Comparison of ENCODE assay signal across 8 mouse cellular contexts in the genomic region with DNA sequence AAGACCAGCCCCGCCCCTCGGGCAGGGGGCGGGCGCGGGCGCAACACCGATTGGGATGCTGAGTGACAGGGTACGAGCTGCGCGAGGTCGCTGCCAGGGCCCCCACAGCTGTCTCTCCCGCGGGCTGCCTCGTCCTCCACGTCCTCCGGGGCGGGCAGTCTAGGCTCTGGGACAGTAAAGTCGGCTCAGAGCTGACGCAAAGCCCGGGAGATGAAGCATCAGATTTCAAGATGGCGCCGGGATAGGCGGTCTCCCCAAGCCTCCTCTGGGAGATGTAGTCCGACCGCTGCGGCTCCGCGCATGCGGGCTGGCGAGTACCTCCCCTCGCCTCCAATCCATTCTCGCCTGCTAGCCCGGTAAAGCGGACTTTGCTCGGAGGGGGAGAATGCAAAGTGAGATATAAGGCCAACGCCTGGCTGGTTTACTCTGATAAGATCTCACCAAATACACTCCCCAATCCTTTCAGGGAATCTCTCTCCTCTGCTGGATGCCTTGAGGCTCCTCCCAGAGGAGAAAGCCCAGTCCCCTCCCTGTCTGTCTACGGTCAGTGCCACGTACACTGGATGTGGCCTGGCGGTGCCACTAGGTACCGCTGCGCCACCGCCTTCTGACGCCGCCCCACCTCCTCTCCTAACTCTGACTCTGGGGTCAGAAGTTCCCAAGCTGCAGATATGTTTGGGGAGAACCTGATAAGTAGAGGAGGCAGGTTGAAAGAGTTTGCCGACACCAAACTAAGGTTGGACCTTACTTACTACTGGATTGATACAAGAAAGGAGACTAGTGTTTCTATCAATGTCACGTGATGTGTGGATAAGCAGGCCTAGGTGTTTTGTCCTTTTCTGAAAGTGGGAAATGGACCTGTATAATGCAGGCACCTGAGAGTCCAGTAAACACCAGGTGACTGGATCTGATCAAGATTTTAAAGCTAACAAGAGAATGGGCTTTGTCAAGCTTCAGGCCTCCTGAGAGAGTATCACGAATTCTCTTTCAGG.
DNase-seq lines count a peak whose midpoint lies in the region; ATAC-seq lines count a peak whose summit lies in the region.

No protein-coding gene starts in this region.

- no peaks in the 10 kb centered on the region for H3K27me3 ChIP-seq in hindbrain, embryonic 16.5 days (replicated peaks; ENCODE audit: control insufficient read depth, insufficient read depth, low read length)

- peaks cover 7% of the 10 kb centered on the region; the same call in 1 of the 2 replicates for H3K79me2 ChIP-seq in macrophage (ENCODE audit: inconsistent target)

- H3K9ac ChIP-seq in hindbrain, embryonic 16.5 days (ENCODE audit: low read depth, low read length), result peak overlapping the region; percentile 90

- H3K36me3 ChIP-seq in hindbrain, embryonic 16.5 days (ENCODE audit: control insufficient read depth, insufficient read depth, low read length), result no peaks in the 10 kb centered on the region
- H3K36me3 ChIP-seq in macrophage (ENCODE audit: inconsistent target), result no peaks in the 10 kb centered on the region

- DNase-seq in T-cell, adult 2 months (ENCODE audit: low spot score), result peak; percentile 90
- peak; percentile 73 to 89 for DNase-seq in cerebellum, postnatal 4 days (ENCODE audit: low spot score in 2 of 2)
- peak; percentile 96 for DNase-seq in gastrocnemius, adult 18-20 months (ENCODE audit: low spot score)
- peak; percentile 88 to 92 for DNase-seq in left cerebral cortex, adult 18-20 months (ENCODE audit: low spot score in 2 of 2)
- peak; percentile 95 for DNase-seq in right cerebral cortex, adult 18-20 months
- peak; percentile 68 for DNase-seq in urinary bladder, postnatal 10 days (ENCODE audit: low spot score)

- 4% methylated on average over 42 of the region's 47 CpGs for WGBS in hindbrain, embryonic 16.5 days
- WGBS in macrophage (ENCODE audit: missing documents), result 4% methylated on average over 47 of the region's 47 CpGs

- H3K9me3 ChIP-seq in hindbrain, embryonic 16.5 days (ENCODE audit: control insufficient read depth, low read length), result no peaks in the 10 kb centered on the region

- peak overlapping the region; percentile 98 for H3K27ac ChIP-seq in hindbrain, embryonic 16.5 days (ENCODE audit: low read depth, low read length)
- H3K27ac ChIP-seq in macrophage, result no peak overlapping the region

- peaks cover 32% of the 10 kb centered on the region for H3K4me1 ChIP-seq in hindbrain, embryonic 16.5 days (ENCODE audit: control insufficient read depth, insufficient read depth, low read depth, low read length)

- H3K4me3 ChIP-seq in hindbrain, embryonic 16.5 days (ENCODE audit: low read length), result peak overlapping the region; percentile 83
- H3K4me3 ChIP-seq in macrophage (ENCODE audit: inconsistent target), result peak overlapping the region; percentile 73

- H3K4me2 ChIP-seq in hindbrain, embryonic 16.5 days (ENCODE audit: low read length), result peak overlapping the region; percentile 80

- peak; percentile 98 for ATAC-seq in hindbrain, embryonic 16.5 days
